Mouse (Mus musculus): ENCODE data around the gene Morn2. TPM values are rescaled to one million over a fixed set of nuclear protein-coding genes. Genes with fewer than 3 reads are reported as not detected.
"Not testable (repeated sequence)": the region's sequence is repeated elsewhere in the genome, so short reads cannot be mapped to it uniquely, and the experiment has no call there.

The Morn2 gene
- 34.1 and 35.7 TPM in 2 replicates for polyA plus RNA-seq (2015; fragmentation: Nextera tagmentation; extraction: Ambion mirVana)

DNA sequence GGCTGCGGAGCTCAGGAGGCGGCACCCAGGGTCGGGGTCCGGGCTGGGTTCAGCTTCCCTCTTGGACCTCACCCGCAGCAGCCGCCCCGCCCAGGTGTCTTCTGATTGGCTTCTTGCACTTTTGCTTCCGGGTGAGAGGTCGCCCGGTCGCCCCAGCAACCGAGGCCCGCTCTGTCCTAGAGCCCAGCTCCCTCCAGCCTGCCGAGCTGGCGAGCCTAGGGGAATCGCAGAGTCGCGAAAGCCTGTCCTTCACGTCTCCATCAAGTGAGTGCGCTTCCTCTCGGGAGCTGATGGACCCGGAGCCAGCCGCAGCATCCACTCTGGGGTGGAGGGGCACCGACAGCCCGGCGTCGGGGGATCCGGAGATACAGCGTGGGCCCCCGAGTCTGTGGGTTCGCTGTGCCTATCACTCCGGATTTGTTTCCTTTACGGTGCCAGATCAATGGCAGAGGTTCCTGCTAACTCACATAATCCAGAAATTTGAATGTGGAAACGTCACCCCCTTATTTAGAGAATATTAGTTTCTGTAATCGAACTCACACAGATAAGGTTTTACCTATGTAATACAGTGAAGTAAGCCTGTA, at the start of gene Morn2, which contains the start of gene Dhx57:
Morn2 (plus strand) TSS at position 130 of the 584 bp plus-strand sequence.
Dhx57 (minus strand) TSS at position 403 of the 584 bp plus-strand sequence.
- Histone ChIP-seq H3K27ac (peak within 1 kb of the TSS; percentile 89), H3K36me3 (no peaks in the 10 kb centered on the region), H3K4me1 (peaks cover 11% of the 10 kb centered on the region; the same call in 1 of the 2 replicates), H3K9ac (peak within 1 kb of the TSS; percentile 91), H3K4me2 (peak within 1 kb of the TSS; percentile 79), H3K27me3 (no peaks in the 10 kb centered on the region), H3K9me3 (no peaks in the 10 kb centered on the region), H3K4me3 (peak within 1 kb of the TSS; percentile 96)
- under 1% methylated on average over 32 of the region's 35 CpGs for WGBS
- ATAC-seq (ENCODE audit: borderline replicate concordance, extremely low read depth, low FRiP score, low TSS enrichment): peak; percentile 99

DNA sequence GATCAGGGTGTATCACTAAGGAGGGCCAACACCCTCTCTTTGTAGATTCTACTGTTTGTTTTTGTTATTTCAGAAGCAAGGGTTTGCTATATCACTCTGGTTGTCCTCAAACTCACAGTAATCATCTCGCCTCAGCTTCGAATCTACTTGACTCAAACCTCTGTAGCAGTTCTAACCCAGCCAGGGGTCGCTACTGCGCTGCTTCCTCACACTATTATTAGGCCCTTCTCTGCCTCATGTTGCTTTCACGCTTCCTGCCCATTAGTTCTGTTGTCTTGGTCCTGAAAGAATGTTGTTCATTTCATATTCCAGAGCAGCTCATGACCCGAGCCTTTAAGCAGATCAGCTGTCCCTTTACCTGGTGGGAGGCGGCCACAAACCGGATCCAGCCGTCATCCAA, 48.4 kb upstream of the Morn2 start:
- H3K4me1 ChIP-seq: 0 out of 2 replicates have a peak, but pooled peaks cover 3% of the 10 kb centered on the region
- no peak overlapping the region for H3K4me3 ChIP-seq
- H3K27me3 ChIP-seq: no peaks in the 10 kb centered on the region
- no peaks in the 10 kb centered on the region for H3K9me3 ChIP-seq
- peaks cover 79% of the 10 kb centered on the region for H3K36me3 ChIP-seq
- ATAC-seq (ENCODE audit: borderline replicate concordance, extremely low read depth, low FRiP score, low TSS enrichment): no peak
- H3K4me2 ChIP-seq: no peak overlapping the region
- WGBS: 83% methylated on average over 9 of the region's 9 CpGs
- no peak overlapping the region for H3K9ac ChIP-seq
- no peak overlapping the region for H3K27ac ChIP-seq

DNA sequence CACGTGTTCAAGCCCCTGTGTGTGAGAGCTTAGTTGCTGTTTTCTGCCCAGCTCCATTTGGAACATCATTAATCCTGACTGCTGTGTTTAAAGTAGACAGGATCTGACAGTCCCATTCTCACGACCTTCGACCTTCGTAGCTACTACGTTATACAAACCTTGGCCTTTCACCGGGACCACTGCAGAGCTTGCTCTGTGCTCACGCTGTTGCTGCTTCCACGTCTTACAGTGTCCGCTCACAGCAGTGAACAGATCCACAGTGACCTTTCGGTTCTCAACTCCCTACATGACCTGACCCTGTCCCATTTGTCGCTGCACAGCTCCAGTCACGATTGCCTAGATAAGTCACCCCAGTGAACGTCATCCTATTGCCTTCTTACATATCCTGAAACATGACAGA, 46.9 kb upstream of the Morn2 start:
- Histone ChIP-seq H3K4me2 (no peak overlapping the region), H3K9ac (no peak overlapping the region), H3K4me3 (no peak overlapping the region), H3K27me3 (no peaks in the 10 kb centered on the region), H3K4me1 (0 out of 2 replicates have a peak, but pooled peaks cover 3% of the 10 kb centered on the region), H3K27ac (no peak overlapping the region), H3K36me3 (peaks cover 83% of the 10 kb centered on the region), H3K9me3 (no peaks in the 10 kb centered on the region)
- WGBS: 35% methylated on average over 13 of the region's 13 CpGs
- ATAC-seq (ENCODE audit: borderline replicate concordance, extremely low read depth, low FRiP score, low TSS enrichment): peak; percentile 71; the same call in 1 of the 2 replicates

DNA sequence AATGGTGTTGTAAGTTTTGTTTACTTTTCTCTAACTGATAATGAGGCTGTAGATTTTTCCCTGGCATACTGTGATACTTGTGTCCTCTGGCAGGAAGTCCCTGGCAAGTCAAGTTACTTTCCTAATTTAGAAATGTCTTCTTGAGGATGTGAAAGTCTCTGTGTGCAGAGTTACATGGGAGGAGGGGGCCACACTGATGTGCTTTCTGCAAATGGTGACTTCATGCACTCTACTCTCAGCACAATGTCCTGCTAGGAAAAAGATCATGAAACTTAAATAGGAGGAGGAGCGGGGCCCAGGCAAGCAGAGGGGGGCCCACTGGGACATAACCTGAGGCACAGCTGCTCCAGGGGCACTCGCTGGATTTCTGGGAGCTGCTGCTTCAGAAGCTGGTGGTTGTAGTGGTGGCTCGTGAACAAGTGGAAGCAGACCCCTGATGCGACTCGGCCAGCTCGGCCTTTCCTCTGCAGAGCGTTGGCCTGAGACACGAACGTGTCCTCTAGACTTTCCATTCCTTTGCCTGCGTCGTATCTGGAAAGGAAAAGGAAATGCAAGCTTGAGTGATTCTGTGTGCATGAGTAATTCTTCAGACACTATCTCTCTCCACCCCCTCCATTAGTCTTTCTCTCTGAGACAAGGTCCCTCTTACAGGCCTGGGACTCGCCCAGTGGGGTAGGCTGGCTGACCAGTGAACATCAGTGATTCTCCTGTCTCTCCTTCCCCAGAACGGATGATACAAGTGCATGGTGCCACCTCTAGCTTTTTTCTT, 37.1 kb upstream of the Morn2 start:
- 74% methylated on average over 13 of the region's 13 CpGs for WGBS

DNA sequence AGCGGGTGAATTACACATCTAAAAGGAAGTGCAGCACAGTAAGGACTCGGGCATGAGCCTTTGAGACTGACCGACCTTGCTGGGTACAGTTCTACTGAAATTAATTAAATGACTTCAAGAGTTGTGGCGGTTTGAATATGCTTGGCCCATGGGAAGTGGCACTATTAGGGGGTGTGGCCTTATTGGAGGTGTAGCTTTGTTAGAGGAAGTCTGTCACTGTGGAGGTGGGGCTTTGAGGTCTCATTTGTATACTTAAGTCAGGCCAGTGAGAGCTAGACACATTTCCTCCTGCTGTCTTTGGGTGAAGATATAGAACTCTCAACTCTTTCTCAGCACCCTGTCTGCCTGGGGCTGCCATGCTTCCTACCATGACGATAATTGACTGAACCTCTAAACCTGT, 35.6 kb upstream of the Morn2 start:
- 94% methylated on average over 5 of the region's 5 CpGs for WGBS

More for the DNA sequence above, 37.1 kb upstream of the Morn2 start:
- Histone ChIP-seq H3K27me3 (no peaks in the 10 kb centered on the region), H3K36me3 (peaks cover 77% of the 10 kb centered on the region), H3K27ac (peak overlapping the region; percentile 86), H3K4me1 (peaks cover 10% of the 10 kb centered on the region; the same call in 1 of the 2 replicates), H3K4me3 (no peak overlapping the region), H3K9ac (no peak overlapping the region), H3K4me2 (no peak overlapping the region), H3K9me3 (no peaks in the 10 kb centered on the region)
- peak; percentile 70; the same call in 1 of the 2 replicates for ATAC-seq (ENCODE audit: borderline replicate concordance, extremely low read depth, low FRiP score, low TSS enrichment)

DNA sequence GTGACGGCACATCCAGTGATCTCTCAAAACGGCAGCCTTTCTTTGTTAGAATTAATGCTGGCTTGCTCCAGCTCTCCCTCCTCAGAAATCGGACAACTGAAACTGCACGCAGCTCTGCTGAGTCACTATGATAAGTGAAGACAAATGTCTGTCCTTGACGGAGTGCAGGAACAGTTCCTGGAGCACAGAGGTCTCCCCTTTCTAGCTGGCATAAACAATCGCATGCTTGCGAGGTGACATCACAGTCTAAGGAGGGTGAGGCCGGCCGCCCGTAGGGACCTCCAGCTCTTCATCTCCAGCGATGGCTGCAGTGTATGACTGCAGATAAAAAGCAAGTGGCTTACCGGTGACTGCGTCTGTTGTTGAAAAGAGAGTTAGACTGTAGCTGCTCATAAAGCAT, 34.8 kb upstream of the Morn2 start:
- Histone ChIP-seq H3K4me2 (no peak overlapping the region), H3K4me1 (peaks cover 10% of the 10 kb centered on the region; the same call in 1 of the 2 replicates), H3K27me3 (no peaks in the 10 kb centered on the region), H3K4me3 (no peak overlapping the region), H3K9ac (no peak overlapping the region), H3K9me3 (no peaks in the 10 kb centered on the region), H3K36me3 (peaks cover 78% of the 10 kb centered on the region), H3K27ac (no peak overlapping the region; the same call in 1 of the 2 replicates)
- ATAC-seq (ENCODE audit: borderline replicate concordance, extremely low read depth, low FRiP score, low TSS enrichment): peak; percentile 74
- 26% methylated on average over 13 of the region's 13 CpGs for WGBS

More for the DNA sequence above, 35.6 kb upstream of the Morn2 start:
- no peak for ATAC-seq (ENCODE audit: borderline replicate concordance, extremely low read depth, low FRiP score, low TSS enrichment)
- no peak overlapping the region for H3K4me2 ChIP-seq
- H3K27ac ChIP-seq: no peak overlapping the region; the same call in 1 of the 2 replicates
- H3K4me1 ChIP-seq: peaks cover 10% of the 10 kb centered on the region; the same call in 1 of the 2 replicates
- no peaks in the 10 kb centered on the region for H3K9me3 ChIP-seq
- H3K36me3 ChIP-seq: peaks cover 78% of the 10 kb centered on the region
- no peaks in the 10 kb centered on the region for H3K27me3 ChIP-seq
- H3K9ac ChIP-seq: no peak overlapping the region
- no peak overlapping the region for H3K4me3 ChIP-seq

DNA sequence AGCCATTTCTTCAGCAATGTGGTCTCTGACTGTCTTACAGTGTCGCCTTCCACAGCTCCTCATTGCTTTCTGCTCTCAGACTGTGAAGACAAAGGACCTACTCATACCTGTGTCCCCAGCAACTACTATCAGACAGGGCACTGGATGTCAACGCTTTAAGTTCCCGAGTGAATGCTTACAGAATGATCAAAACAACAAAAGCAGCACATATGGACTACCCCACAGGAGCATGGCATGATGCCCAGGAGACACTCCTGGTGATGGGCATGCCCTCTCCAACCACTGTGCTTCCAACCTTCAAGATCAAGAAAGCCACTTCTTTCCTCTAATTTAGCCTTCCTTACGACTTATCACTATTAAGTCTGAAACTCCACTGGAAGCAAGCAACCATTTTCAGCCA, 22.9 kb upstream of the Morn2 start:
- H3K4me3 ChIP-seq: no peak overlapping the region
- H3K27ac ChIP-seq: no peak overlapping the region
- no peaks in the 10 kb centered on the region for H3K27me3 ChIP-seq
- no peak for ATAC-seq (ENCODE audit: borderline replicate concordance, extremely low read depth, low FRiP score, low TSS enrichment)
- H3K9ac ChIP-seq: no peak overlapping the region
- WGBS: 92% methylated on average over 4 of the region's 4 CpGs
- H3K36me3 ChIP-seq: peaks cover 64% of the 10 kb centered on the region
- no peaks in the 10 kb centered on the region for H3K9me3 ChIP-seq
- H3K4me1 ChIP-seq: no peaks in the 10 kb centered on the region
- H3K4me2 ChIP-seq: no peak overlapping the region

DNA sequence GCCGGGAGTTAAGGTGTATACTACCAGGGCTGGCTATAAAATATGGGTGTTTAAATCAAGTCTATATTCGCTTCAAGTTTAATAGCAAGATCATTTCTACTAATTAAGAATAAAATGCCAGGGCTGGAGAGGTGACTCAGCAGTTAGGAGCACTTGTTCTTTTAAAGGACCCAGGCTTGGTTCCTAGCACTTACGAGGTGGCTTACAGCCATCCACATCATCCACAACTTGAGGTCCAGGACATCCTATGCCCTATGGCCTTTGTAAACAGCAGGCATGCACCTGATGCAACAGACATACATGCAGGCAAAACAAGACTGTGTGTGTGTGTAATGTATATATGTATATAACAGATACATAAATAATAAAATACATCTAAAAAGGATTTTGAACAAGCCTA, 21.9 kb upstream of the Morn2 start:
- Histone ChIP-seq H3K27me3 (no peaks in the 10 kb centered on the region), H3K4me3 (no peak overlapping the region), H3K9me3 (no peaks in the 10 kb centered on the region), H3K4me2 (no peak overlapping the region), H3K4me1 (no peaks in the 10 kb centered on the region), H3K9ac (no peak overlapping the region), H3K27ac (no peak overlapping the region), H3K36me3 (peaks cover 56% of the 10 kb centered on the region)
- no peak for ATAC-seq (ENCODE audit: borderline replicate concordance, extremely low read depth, low FRiP score, low TSS enrichment)
- 93% methylated on average over 3 of the region's 3 CpGs for WGBS

DNA sequence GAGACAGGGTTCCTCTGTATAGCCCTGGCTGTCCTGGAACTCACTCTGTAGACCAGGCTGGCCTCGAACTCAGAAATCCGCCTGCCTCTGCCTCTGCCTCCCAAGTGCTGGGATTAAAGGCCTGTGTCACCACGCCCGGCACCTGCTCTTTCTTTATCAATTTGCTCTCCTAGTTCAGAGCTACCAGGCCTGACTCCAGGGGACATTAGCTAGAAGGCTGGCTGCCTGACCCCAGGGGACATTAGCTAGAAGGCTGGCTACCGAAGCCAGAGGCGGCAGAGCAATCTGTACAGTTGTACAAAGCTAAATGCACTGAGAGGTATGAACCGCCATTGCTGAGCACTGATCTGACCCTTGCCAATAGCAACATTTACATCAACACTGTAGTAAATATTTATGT, 19.4 kb upstream of the Morn2 start:
- WGBS: 89% methylated on average over 7 of the region's 7 CpGs
- H3K9me3 ChIP-seq: not testable (repeated sequence)
- H3K36me3 ChIP-seq: peaks cover 59% of the 10 kb centered on the region

DNA sequence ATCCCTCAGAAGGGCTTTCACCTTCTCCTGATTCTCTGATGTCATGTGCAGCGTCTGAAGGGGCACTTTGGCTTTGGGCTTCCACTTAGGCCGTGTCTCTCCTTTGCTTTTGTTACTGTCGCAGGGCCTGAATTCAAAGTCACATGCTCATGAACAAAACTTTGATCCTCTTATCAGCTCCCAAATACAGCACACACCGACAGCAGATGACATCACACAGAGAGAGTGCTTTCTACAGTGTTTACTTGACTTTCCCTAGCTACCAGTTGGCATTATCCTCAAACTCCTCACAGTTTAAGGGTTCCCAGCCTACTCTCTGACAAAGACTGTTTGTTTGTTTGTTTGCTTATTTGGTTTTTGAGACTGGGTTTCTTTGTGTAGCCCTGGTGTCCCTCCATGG, 11.7 kb upstream of the Morn2 start:
- no peaks in the 10 kb centered on the region for H3K9me3 ChIP-seq
- H3K4me1 ChIP-seq: no peaks in the 10 kb centered on the region
- H3K36me3 ChIP-seq: peaks cover 58% of the 10 kb centered on the region
- no peak overlapping the region for H3K27ac ChIP-seq
- WGBS: 72% methylated on average over 4 of the region's 4 CpGs
- no peak overlapping the region for H3K4me2 ChIP-seq
- no peak overlapping the region for H3K9ac ChIP-seq
- H3K27me3 ChIP-seq: no peaks in the 10 kb centered on the region
- ATAC-seq (ENCODE audit: borderline replicate concordance, extremely low read depth, low FRiP score, low TSS enrichment): no peak
- H3K4me3 ChIP-seq: no peak overlapping the region

More for the DNA sequence above, 19.4 kb upstream of the Morn2 start:
- H3K27me3 ChIP-seq; H3K4me2 ChIP-seq; H3K4me3 ChIP-seq; H3K27ac ChIP-seq; H3K9ac ChIP-seq; ATAC-seq (ENCODE audit: borderline replicate concordance, extremely low read depth, low FRiP score, low TSS enrichment); H3K4me1 ChIP-seq: not testable (repeated sequence)

DNA sequence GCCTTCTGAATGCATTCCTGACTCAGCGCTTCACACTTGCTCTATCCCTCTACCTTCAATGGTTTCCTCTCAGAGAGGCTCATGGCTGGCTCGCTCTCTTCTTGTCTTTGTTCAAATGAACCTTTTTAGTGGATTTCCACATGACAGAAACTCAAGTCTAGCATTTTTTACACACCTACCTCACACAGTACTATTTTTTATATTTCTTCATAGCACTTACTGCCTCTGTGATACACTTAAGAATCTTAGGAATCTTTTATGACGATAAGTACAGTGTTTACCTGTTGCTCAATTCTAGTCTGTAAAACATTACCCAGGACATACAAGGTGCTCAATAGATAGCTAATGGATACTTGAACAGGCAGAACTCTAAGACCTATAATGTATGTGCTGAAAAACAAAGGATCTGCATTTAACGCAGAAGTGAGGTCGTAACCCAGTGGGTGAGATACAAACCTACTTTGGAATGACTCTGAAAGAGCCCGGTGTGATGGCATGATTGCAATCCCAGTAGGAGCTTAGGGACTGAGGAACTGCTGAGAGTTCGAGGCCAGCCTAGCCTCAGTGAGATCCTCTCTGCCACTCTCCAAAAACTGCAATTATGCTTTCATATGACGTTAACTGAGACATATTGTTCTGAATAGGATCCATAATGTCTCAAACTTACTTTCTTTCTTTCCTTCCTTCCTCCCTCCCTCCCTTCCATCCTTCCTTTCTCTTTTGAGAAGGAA, 10.5 kb upstream of the Morn2 start:
- Histone ChIP-seq H3K36me3 (peaks cover 47% of the 10 kb centered on the region), H3K4me1 (no peaks in the 10 kb centered on the region), H3K27ac (no peak overlapping the region), H3K9ac (no peak overlapping the region), H3K4me3 (no peak overlapping the region), H3K9me3 (no peaks in the 10 kb centered on the region), H3K27me3 (no peaks in the 10 kb centered on the region), H3K4me2 (no peak overlapping the region)
- no peak for ATAC-seq (ENCODE audit: borderline replicate concordance, extremely low read depth, low FRiP score, low TSS enrichment)
- WGBS: 90% methylated on average over 8 of the region's 8 CpGs
